Mouse (Mus musculus) embryonic fibroblast, embryonic 13.5 days (primary cell): ENCODE data around the gene Plpp6.

Experiments used
- CTCF ChIP-seq: IDR thresholded peaks from 2 replicates; pipeline ENCODE4 v1.5.1; 2011; ENCODE audit warnings: mild to moderate bottlenecking, control low read depth, low read length, moderate library complexity, borderline replicate concordance; ENCODE audit not compliant: insufficient read depth
- POLR2A ChIP-seq: IDR thresholded peaks from 2 replicates; pipeline ENCODE4 v1.6.1; 2011; ENCODE audit warnings: low read depth, mild to moderate bottlenecking, control low read depth, low read length, moderate library complexity

DNA sequence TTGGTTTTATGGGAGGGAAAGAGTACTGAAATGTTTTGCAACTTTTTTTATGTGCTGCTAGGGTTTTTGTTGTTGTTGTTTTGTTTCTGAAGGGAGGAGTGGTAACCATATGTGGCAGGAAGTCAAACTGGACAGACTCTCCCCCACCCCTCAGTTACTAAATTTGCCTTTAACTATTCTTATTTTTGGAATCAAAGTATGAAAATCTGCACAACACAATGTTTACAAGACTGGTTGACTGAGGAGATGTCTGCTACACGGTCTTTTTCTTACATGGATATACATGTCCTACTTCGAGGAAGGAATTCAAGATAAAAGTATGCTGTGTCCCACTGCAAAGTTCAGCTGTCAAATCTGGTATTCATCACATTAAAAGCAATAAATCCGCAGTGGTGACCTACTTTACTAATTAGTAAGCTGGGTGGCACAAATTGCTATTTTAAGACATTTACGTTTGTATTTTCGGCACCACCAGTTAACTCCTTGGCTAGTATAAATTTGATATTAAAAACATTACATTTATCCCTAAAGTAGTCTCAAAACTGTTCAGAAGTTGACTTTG is 52.5 kb downstream of the Plpp6 start:
- TF ChIP-seq CTCF: no peak
- TF ChIP-seq POLR2A: no peak
